Mouse (Mus musculus) left cerebral cortex, adult 2 months (tissue): Measurements from ENCODE around the gene Ankrd13a. TPM values are rescaled to one million over a fixed set of nuclear protein-coding genes. Genes with fewer than 3 reads are reported as not detected.
A peak's percentile ranks its signal among the peaks of the same experiment; 100 is the strongest.

ENCODE experiments used
- DNase-seq, 2 experiments: peaks; one replicate each; pipeline ENCODE4 v3.0.0; 2021 to 2022; ENCODE audit warnings: low spot score in 2 of 2, mixed read lengths in 1 of 2; ENCODE audit errors: extremely low spot score in 1 of 2
- H3K27ac ChIP-seq: fragments of 200-600 bp; 2 replicates; pipeline ENCODE4 v1.8.1; 2022
- H3K4me3 ChIP-seq: fragments of 200-600 bp; 2 replicates; pipeline ENCODE4 v1.8.1; 2022
- CTCF ChIP-seq: fragments of 200-600 bp; IDR thresholded peaks from 2 replicates; pipeline ENCODE4 v1.8.1; 2022; ENCODE audit warnings: antibody characterized with exemption, mild to moderate bottlenecking, moderate library complexity
- intact Hi-C: fragments of 180-260 bp; cut with DNase I; formaldehyde crosslinking; loops from one replicate; pipeline ENCODE4 v1.15.1; 2025
- long read RNA-seq, 2 experiments: library from polyadenylated mRNA; stranded (forward); transcript quantifications; one replicate each; pipeline ENCODE4 v2.0.0; 2021; ENCODE audit warnings: borderline mapping rate in 2 of 2
- total RNA-seq, 2 experiments: library from RNA; stranded (reverse); gene quantifications; 2 replicates each; pipeline ENCODE4 v1.2.3; 2021

Ankrd13a gene
- total RNA-seq: 10 to 100 TPM; 31.0 to 38.8 TPM
- long read RNA-seq, experiment 1, transcript Ankrd13a-201 (15 exons, 3,717 nt): major isoform, 42 of 51 reads
- long read RNA-seq, experiment 1, partial matches to known transcripts: 1 of 51 reads
- long read RNA-seq, experiment 1, other reads (novel, unspliced or antisense): 8 of 51 reads
- long read RNA-seq, experiment 2, transcript Ankrd13a-201 (15 exons, 3,717 nt): major isoform, 39 of 58 reads
- long read RNA-seq, experiment 2, partial matches to known transcripts: 2 of 58 reads
- long read RNA-seq, experiment 2, other reads (novel, unspliced or antisense): 16 of 58 reads

GRCm38 (mm10) chr5:114774403-114775051 is at the start of gene Ankrd13a:
Gene Ankrd13a, plus strand, starts transcription at chr5:114774677.
- TF ChIP-seq CTCF: no peak
- DNase-seq: peak; percentile 87 to 91
- intact Hi-C loops: loop anchor here (2.0 kb wide), 1 partner anchor 30 kb away; no protein-coding TSS in a partner anchor

GRCm38 (mm10) chr5:114728160-114728559 is 46.3 kb upstream of the Ankrd13a start:
- H3K27ac ChIP-seq: no peak overlapping the region
- intact Hi-C loops: no loop called here
- no peak for TF ChIP-seq CTCF
- no peak overlapping the region for H3K4me3 ChIP-seq
- DNase-seq: no peak

More at GRCm38 (mm10) chr5:114774403-114775051, at the start of gene Ankrd13a:
- Histone ChIP-seq H3K27ac (peak within 1 kb of the TSS; percentile 100), H3K4me3 (peak within 1 kb of the TSS; percentile 96)

GRCm38 (mm10) chr5:114730129-114730528 is 44.3 kb upstream of the Ankrd13a start:
- intact Hi-C loops: no loop called here
- Histone ChIP-seq H3K27ac (no peak overlapping the region), H3K4me3 (no peak overlapping the region)
- TF ChIP-seq CTCF: no peak
- no peak for DNase-seq

GRCm38 (mm10) chr5:114731498-114731897 is 43.0 kb upstream of the Ankrd13a start:
- intact Hi-C loops: no loop called here
- H3K27ac ChIP-seq: no peak overlapping the region
- H3K4me3 ChIP-seq: no peak overlapping the region
- TF ChIP-seq CTCF: no peak
- DNase-seq: no peak

- H3K27ac ChIP-seq: no peak overlapping the region
- TF ChIP-seq CTCF: no peak
- no peak for DNase-seq
- intact Hi-C loops: no loop called here
- no peak overlapping the region for H3K4me3 ChIP-seq
These were observed 42.5 kb upstream of the Ankrd13a start for GRCm38 (mm10) chr5:114731969-114732368.

GRCm38 (mm10) chr5:114733606-114734005 is 40.9 kb upstream of the Ankrd13a start:
- DNase-seq: no peak
- H3K27ac ChIP-seq: no peak overlapping the region
- TF ChIP-seq CTCF: no peak
- intact Hi-C loops: no loop called here
- H3K4me3 ChIP-seq: no peak overlapping the region

- no peak overlapping the region for H3K4me3 ChIP-seq
- no peak for TF ChIP-seq CTCF
- DNase-seq: no peak
- no peak overlapping the region for H3K27ac ChIP-seq
- intact Hi-C loops: no loop called here
These were observed 37.2 kb upstream of the Ankrd13a start for GRCm38 (mm10) chr5:114737090-114737887.

GRCm38 (mm10) chr5:114738707-114739241 is 35.7 kb upstream of the Ankrd13a start:
- no peak for TF ChIP-seq CTCF
- DNase-seq: no peak
- intact Hi-C loops: no loop called here
- Histone ChIP-seq H3K27ac (peak overlapping the region; percentile 40; the same call in 1 of the 2 replicates), H3K4me3 (no peak overlapping the region)

- DNase-seq: no peak
- no peak overlapping the region for H3K4me3 ChIP-seq
- H3K27ac ChIP-seq: no peak overlapping the region
- TF ChIP-seq CTCF: no peak
- intact Hi-C loops: no loop called here
These were observed 33.9 kb upstream of the Ankrd13a start for GRCm38 (mm10) chr5:114740595-114740994.

GRCm38 (mm10) chr5:114742572-114742971 is 31.9 kb upstream of the Ankrd13a start:
- no peak for DNase-seq
- TF ChIP-seq CTCF: no peak
- H3K4me3 ChIP-seq: no peak overlapping the region
- intact Hi-C loops: no loop called here
- H3K27ac ChIP-seq: no peak overlapping the region

GRCm38 (mm10) chr5:114742998-114743696 is 31.3 kb upstream of the Ankrd13a start:
- TF ChIP-seq CTCF: no peak
- intact Hi-C loops: no loop called here
- H3K4me3 ChIP-seq: no peak overlapping the region
- no peak for DNase-seq
- H3K27ac ChIP-seq: no peak overlapping the region
